Mouse (Mus musculus): ENCODE results near the gene H1foo.

DNA sequence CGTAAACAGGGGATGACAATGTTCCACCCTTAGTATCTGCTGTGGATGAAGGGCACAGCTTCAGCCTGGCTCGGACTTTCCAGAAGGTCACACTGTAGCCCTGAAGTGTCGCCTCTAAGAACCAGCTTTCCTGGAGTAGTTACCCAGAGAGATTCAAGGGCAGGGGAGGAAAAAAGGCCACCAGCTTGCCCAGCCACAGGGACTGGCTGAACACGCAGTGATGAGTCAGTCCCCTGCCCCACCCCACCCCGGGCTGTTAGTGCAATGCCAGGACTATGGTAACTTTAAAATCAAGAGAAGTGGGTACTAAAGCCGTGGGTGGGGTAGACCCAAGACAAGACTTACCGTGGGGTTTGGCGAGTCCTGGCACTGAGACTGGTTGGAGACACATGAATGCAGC, 30.9 kb downstream of the H1foo start:
- TF ChIP-seq POLR2A (IDR thresholded peaks at IDR 0.05; ENCODE audit: control insufficient read depth, low read depth, low read length): no peak
- TF ChIP-seq CTCF (IDR thresholded peaks at IDR 0.05; ENCODE audit: control insufficient read depth, insufficient read depth, insufficient replicate concordance, low read depth, low read length): no peak
